8 mouse cellular contexts compared by ENCODE assay signal in genomic region chr15:101267053-101268032, GRCm38 (mm10). TPM values are rescaled to one million over a fixed set of nuclear protein-coding genes. Genes with fewer than 3 reads are reported as not detected.
DNase-seq lines count a peak whose midpoint lies in the region; ATAC-seq and TF ChIP-seq lines count a peak whose summit lies in the region.

No protein-coding gene starts in this region.

- peak overlapping the region; percentile 45; the same call in 1 of the 2 replicates for H3K9ac ChIP-seq in forebrain, embryonic 11.5 days (ENCODE audit: low read length)
- H3K9ac ChIP-seq in intestine, embryonic 16.5 days (ENCODE audit: low read depth, low read length), result peak overlapping the region; percentile 70
- H3K9ac ChIP-seq in lung, embryonic 15.5 days, result peak overlapping the region; percentile 61

- no peak for TF ChIP-seq CTCF in testis, adult 2 months (IDR thresholded peaks at IDR 0.05; ENCODE audit: control insufficient read depth, insufficient read depth, insufficient replicate concordance, low read depth, low read length)

- WGBS in forebrain, embryonic 11.5 days, result 7% methylated on average over 25 of the region's 25 CpGs
- WGBS in intestine, embryonic 16.5 days, result 3% methylated on average over 25 of the region's 25 CpGs
- WGBS in lung, embryonic 15.5 days, result 4% methylated on average over 25 of the region's 25 CpGs

- H3K27me3 ChIP-seq in testis, adult 2 months (ENCODE audit: control insufficient read depth, insufficient read depth, low read length), result no peaks in the 10 kb centered on the region
- H3K27me3 ChIP-seq in forebrain, embryonic 11.5 days (ENCODE audit: control insufficient read depth, insufficient read depth, low read length), result peaks cover 22% of the 10 kb centered on the region
- H3K27me3 ChIP-seq in intestine, embryonic 16.5 days (replicated peaks; ENCODE audit: control insufficient read depth, insufficient read depth, low read length), result no peaks in the 10 kb centered on the region
- no peaks in the 10 kb centered on the region for H3K27me3 ChIP-seq in lung, embryonic 15.5 days

- H3K36me3 ChIP-seq in testis, adult 2 months (ENCODE audit: control insufficient read depth, insufficient read depth, low read length), result no peaks in the 10 kb centered on the region
- H3K36me3 ChIP-seq in forebrain, embryonic 11.5 days (ENCODE audit: control insufficient read depth, insufficient read depth, low read length), result no peaks in the 10 kb centered on the region; the same call in 1 of the 2 replicates
- H3K36me3 ChIP-seq in intestine, embryonic 16.5 days (ENCODE audit: control insufficient read depth, insufficient read depth, low read length), result 0 out of 2 replicates have a peak, but pooled peaks cover 8% of the 10 kb centered on the region
- peaks cover 16% of the 10 kb centered on the region for H3K36me3 ChIP-seq in lung, embryonic 15.5 days

- no peaks in the 10 kb centered on the region; the same call in 1 of the 2 replicates for H3K9me3 ChIP-seq in forebrain, embryonic 11.5 days (ENCODE audit: control insufficient read depth, low read length)
- H3K9me3 ChIP-seq in intestine, embryonic 16.5 days (ENCODE audit: control insufficient read depth, low read length), result no peaks in the 10 kb centered on the region
- H3K9me3 ChIP-seq in lung, embryonic 15.5 days, result no peaks in the 10 kb centered on the region

- no peak overlapping the region for H3K27ac ChIP-seq in testis, adult 2 months (ENCODE audit: control insufficient read depth, insufficient read depth, low read depth, low read length)
- H3K27ac ChIP-seq in forebrain, embryonic 11.5 days (ENCODE audit: low read depth, low read length), result no peak overlapping the region
- peak overlapping the region; percentile 40 for H3K27ac ChIP-seq in intestine, embryonic 16.5 days (ENCODE audit: low read length)
- H3K27ac ChIP-seq in lung, embryonic 15.5 days, result peak overlapping the region; percentile 78

- TF ChIP-seq POLR2A in testis, adult 2 months (IDR thresholded peaks at IDR 0.05; ENCODE audit: control insufficient read depth, low read depth, low read length), result no peak

- no peak for DNase-seq in testis, postnatal 10 days (ENCODE audit: low spot score)
- no peak for DNase-seq in forebrain, embryonic 11.5 days (ENCODE audit: low spot score)
- peak; percentile 53 for DNase-seq in thymus, postnatal 25 days
- no peak for DNase-seq in layer of hippocampus, adult 11-12 months (ENCODE audit: low spot score)
- no peak for DNase-seq in gastrocnemius, adult 8-10 months (ENCODE audit: low spot score in 2 of 2)

- no peak for ATAC-seq in forebrain, embryonic 11.5 days (replicated peaks; ENCODE audit: low FRiP score)
- peak; percentile 18 for ATAC-seq in intestine, embryonic 16.5 days
- 0 out of 2 replicates have a peak, but pooled peaks have one; percentile 2 for ATAC-seq in lung, embryonic 15.5 days (ENCODE audit: borderline replicate concordance, extremely low read depth, low FRiP score, low TSS enrichment)

- peaks cover 22% of the 10 kb centered on the region for H3K4me1 ChIP-seq in testis, adult 2 months (ENCODE audit: control insufficient read depth, insufficient read depth, low read length)
- peaks cover 6% of the 10 kb centered on the region; the same call in 1 of the 2 replicates for H3K4me1 ChIP-seq in forebrain, embryonic 11.5 days (replicated peaks; ENCODE audit: control insufficient read depth, insufficient read depth, low read length)
- peaks cover 30% of the 10 kb centered on the region for H3K4me1 ChIP-seq in intestine, embryonic 16.5 days (ENCODE audit: control insufficient read depth, insufficient read depth, low read length)
- peaks cover 41% of the 10 kb centered on the region for H3K4me1 ChIP-seq in lung, embryonic 15.5 days

- peak overlapping the region; percentile 90 for H3K4me3 ChIP-seq in testis, adult 2 months (ENCODE audit: control insufficient read depth, low read depth, low read length)
- H3K4me3 ChIP-seq in forebrain, embryonic 11.5 days (ENCODE audit: low read depth, low read length), result peak overlapping the region; percentile 45
- peak overlapping the region; percentile 52 for H3K4me3 ChIP-seq in intestine, embryonic 16.5 days (ENCODE audit: low read length)
- H3K4me3 ChIP-seq in lung, embryonic 15.5 days, result peak overlapping the region; percentile 59

- H3K4me2 ChIP-seq in forebrain, embryonic 11.5 days (ENCODE audit: low read depth, low read length, severe bottlenecking), result peak overlapping the region; percentile 62
- H3K4me2 ChIP-seq in intestine, embryonic 16.5 days (ENCODE audit: low read depth, low read length), result peak overlapping the region; percentile 69
- peak overlapping the region; percentile 92 for H3K4me2 ChIP-seq in lung, embryonic 15.5 days

RNA-seq across cellular contexts. Expression of gene Nr4a1, which starts 13.3 kb away (rescaled TPM):
- 51.4 TPM in 2 replicates for polyA plus RNA-seq in testis, adult 2 months (2012; rRNA removed)
- polyA plus RNA-seq in forebrain, embryonic 11.5 days (2014; fragmentation: Nextera tagmentation; extraction: Ambion mirVana), result 2.6 and 2.7 TPM in 2 replicates
- 8.6 and 10.0 TPM in 2 replicates for polyA plus RNA-seq in intestine, embryonic 16.5 days (2015; fragmentation: Nextera tagmentation; extraction: Ambion mirVana)
- polyA plus RNA-seq in lung, embryonic 15.5 days (2015; fragmentation: Nextera tagmentation; extraction: Ambion mirVana), result 9.2 and 9.9 TPM in 2 replicates
- total RNA-seq in gastrocnemius, adult 8-10 months (2022), result 100 to 1,000 TPM; 114 to 232 (median 117) TPM

RNA-seq across cellular contexts. Expression of gene Atg101, which starts 16.7 kb away (rescaled TPM):
- polyA plus RNA-seq in testis, adult 2 months (2012; rRNA removed), result 16.4 and 17.5 TPM in 2 replicates
- polyA plus RNA-seq in forebrain, embryonic 11.5 days (2014; fragmentation: Nextera tagmentation; extraction: Ambion mirVana), result 62.1 and 65.7 TPM in 2 replicates
- polyA plus RNA-seq in intestine, embryonic 16.5 days (2015; fragmentation: Nextera tagmentation; extraction: Ambion mirVana), result 58.3 and 67.1 TPM in 2 replicates
- 74.5 and 76.8 TPM in 2 replicates for polyA plus RNA-seq in lung, embryonic 15.5 days (2015; fragmentation: Nextera tagmentation; extraction: Ambion mirVana)
- 10 to 100 TPM; 28.6 to 35.4 (median 31.8) TPM for total RNA-seq in gastrocnemius, adult 8-10 months (2022)

RNA-seq across cellular contexts. Expression of gene 6030408B16Rik, which starts 25.7 kb away (rescaled TPM):
- 8.5 and 10.4 TPM in 2 replicates for polyA plus RNA-seq in testis, adult 2 months (2012; rRNA removed)
- 0.21 and 0.71 TPM in 2 replicates for polyA plus RNA-seq in forebrain, embryonic 11.5 days (2014; fragmentation: Nextera tagmentation; extraction: Ambion mirVana)
- 3.6 and 4.4 TPM in 2 replicates for polyA plus RNA-seq in intestine, embryonic 16.5 days (2015; fragmentation: Nextera tagmentation; extraction: Ambion mirVana)
- polyA plus RNA-seq in lung, embryonic 15.5 days (2015; fragmentation: Nextera tagmentation; extraction: Ambion mirVana), result 48.1 and 50.0 TPM in 2 replicates
- total RNA-seq in gastrocnemius, adult 8-10 months (2022), result not detected

RNA-seq across cellular contexts. Expression of gene Grasp, which starts 43.4 kb away (rescaled TPM):
- 1.8 and 1.9 TPM in 2 replicates for polyA plus RNA-seq in testis, adult 2 months (2012; rRNA removed)
- polyA plus RNA-seq in forebrain, embryonic 11.5 days (2014; fragmentation: Nextera tagmentation; extraction: Ambion mirVana), result 4.6 and 5.6 TPM in 2 replicates
- 2.3 and 2.8 TPM in 2 replicates for polyA plus RNA-seq in intestine, embryonic 16.5 days (2015; fragmentation: Nextera tagmentation; extraction: Ambion mirVana)
- 6.9 and 7.9 TPM in 2 replicates for polyA plus RNA-seq in lung, embryonic 15.5 days (2015; fragmentation: Nextera tagmentation; extraction: Ambion mirVana)
- 1 to 10 TPM; 3.0 to 5.4 (median 4.4) TPM for total RNA-seq in gastrocnemius, adult 8-10 months (2022)

Comparison
In these comparisons a context has a peak if more than half of its experiments do, and no peak if none do; other contexts are left out.
1. H3K27ac ChIP-seq: peak in intestine, embryonic 16.5 days (single experiment) and lung, embryonic 15.5 days (single experiment); none in testis, adult 2 months (single experiment) and forebrain, embryonic 11.5 days (single experiment).
2. Peak in every context shown above with its lines, with median percentiles within 50 percentile points of each other: H3K4me3 ChIP-seq, H3K4me2 ChIP-seq and H3K9ac ChIP-seq.